ENCODE assay signal across 8 mouse cellular contexts in the genomic region with DNA sequence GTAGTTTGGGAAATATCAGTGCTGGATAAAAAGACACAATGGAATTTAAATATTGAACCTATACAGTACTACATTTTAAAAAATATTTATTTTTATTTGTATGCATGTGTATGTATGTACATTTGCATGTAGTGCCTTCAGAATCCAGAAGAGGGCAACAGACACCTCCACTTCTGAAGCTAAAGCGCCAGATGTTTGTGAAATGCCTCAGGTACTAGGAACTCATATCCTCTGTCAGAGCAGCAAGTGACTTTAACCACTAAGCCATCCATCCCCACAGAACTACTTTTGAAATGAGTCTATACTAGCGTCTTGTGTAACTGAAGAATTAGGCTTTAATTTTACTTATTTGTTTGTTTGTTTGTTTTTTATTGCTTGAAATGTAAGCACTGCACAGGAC.
DNase-seq lines count a peak whose midpoint lies in the region; ATAC-seq and TF ChIP-seq lines count a peak whose summit lies in the region.

No protein-coding gene starts in this region.

- H3K9me3 ChIP-seq in forebrain, embryonic 14.5 days (replicated peaks; ENCODE audit: control insufficient read depth, low read length) = no peaks in the 10 kb centered on the region

- H3K9ac ChIP-seq in forebrain, embryonic 14.5 days (ENCODE audit: low read length) = no peak overlapping the region

- H3K27me3 ChIP-seq in Patski = peaks cover 10% of the 10 kb centered on the region
- H3K27me3 ChIP-seq in forebrain, embryonic 14.5 days (replicated peaks; ENCODE audit: control insufficient read depth, insufficient read depth, low read length) = no peaks in the 10 kb centered on the region

- ATAC-seq in Patski = peak; percentile 39
- ATAC-seq in forebrain, embryonic 14.5 days = peak; percentile 46; the same call in 1 of the 2 replicates

- no peaks in the 10 kb centered on the region for H3K36me3 ChIP-seq in forebrain, embryonic 14.5 days (ENCODE audit: control insufficient read depth, insufficient read depth, low read length)

- no peak overlapping the region for H3K4me2 ChIP-seq in forebrain, embryonic 14.5 days (ENCODE audit: low read length)

- H3K4me3 ChIP-seq in forebrain, embryonic 14.5 days (ENCODE audit: low read depth, low read length) = no peak overlapping the region

- H3K27ac ChIP-seq in forebrain, embryonic 14.5 days (ENCODE audit: low read depth, low read length) = no peak overlapping the region

- in situ Hi-C loops in Patski (cut with MboI; ENCODE audit: low pct_unique_long_range_greater_than_20kb) = no loop called here

- peak; percentile 65 for TF ChIP-seq CTCF in Patski (IDR thresholded peaks at IDR 0.05)

- DNase-seq in adrenal gland, adult 18-20 months (ENCODE audit: low spot score in 2 of 2) = peak; percentile 11 to 21
- DNase-seq in adrenal gland, postnatal 25 days = no peak
- DNase-seq in layer of hippocampus, adult 11-12 months (ENCODE audit: low spot score) = peak; percentile 45
- no peak for DNase-seq in layer of hippocampus, adult 9-11 months
- no peak for DNase-seq in Patski (ENCODE audit: low read depth, low spot score)
- DNase-seq in forebrain, embryonic 14.5 days (ENCODE audit: low spot score) = peak; percentile 69
- peak; percentile 33 for DNase-seq in lung, postnatal 25 days (ENCODE audit: low spot score)
- no peak for DNase-seq in yolk sac, embryonic 10.5 days (ENCODE audit: low spot score)

- H3K4me1 ChIP-seq in forebrain, embryonic 14.5 days (ENCODE audit: control insufficient read depth, insufficient read depth, low read length) = no peaks in the 10 kb centered on the region

- POLR2A ChIA-PET in Patski (lab: Charles Lee) = no interaction called here

- 44% methylated on average over 2 of the region's 2 CpGs for WGBS in forebrain, embryonic 14.5 days

- CTCF ChIA-PET in Patski (lab: Charles Lee) = interaction anchor here (0.8 kb wide), 1 partner anchor 9 kb away, joined by 3 read pairs; no protein-coding TSS in a partner anchor

Comparison
In these comparisons a context has a peak if more than half of its experiments do, and no peak if none do; other contexts are left out.
1. DNase-seq: peak in adrenal gland, adult 18-20 months (2 of 2), layer of hippocampus, adult 11-12 months (single experiment), forebrain, embryonic 14.5 days (single experiment) and lung, postnatal 25 days (single experiment); none in adrenal gland, postnatal 25 days (single experiment), layer of hippocampus, adult 9-11 months (single experiment), Patski (single experiment) and yolk sac, embryonic 10.5 days (single experiment).